Mouse (Mus musculus) hindbrain, embryonic 11.5 days (tissue): Measurements from ENCODE around the gene Aff3. TPM values are rescaled to one million over a fixed set of nuclear protein-coding genes. Genes with fewer than 3 reads are reported as not detected.

Experiments
- ATAC-seq: fragments of 200-750 bp; cut with Nextera tagmentation; 2 replicates; pipeline ENCODE4 v1.8.0; 2017; ENCODE audit warnings: mild to moderate bottlenecking, moderate TSS enrichment, moderate library complexity; ENCODE audit not compliant: low FRiP score
- DNase-seq: peaks from one replicate; pipeline ENCODE4 v3.0.0-alpha.2; 2015; ENCODE audit warnings: low spot score
- H3K27ac ChIP-seq: fragments of 300-500 bp; sonication (generic); 2 replicates; pipeline ENCODE4 v1.5.1; 2014; ENCODE audit warnings: mild to moderate bottlenecking, low read depth, low read length
- H3K27me3 ChIP-seq: fragments of 300-500 bp; sonication (generic); 2 replicates; pipeline ENCODE4 v1.6.1; 2014; ENCODE audit warnings: mild to moderate bottlenecking, low read length, moderate library complexity, mixed read lengths; ENCODE audit not compliant: control insufficient read depth, insufficient read depth
- H3K36me3 ChIP-seq: fragments of 300-500 bp; sonication (generic); 2 replicates; pipeline ENCODE4 v1.6.1; 2014; ENCODE audit warnings: mild to moderate bottlenecking, low read length, moderate library complexity, mixed read lengths; ENCODE audit not compliant: control insufficient read depth, insufficient read depth
- H3K4me1 ChIP-seq: fragments of 300-500 bp; sonication (generic); replicated peaks from 2 replicates; pipeline ENCODE4 v1.6.1; 2014; ENCODE audit warnings: low read length, mixed read lengths; ENCODE audit not compliant: control insufficient read depth, insufficient read depth
- H3K4me2 ChIP-seq: fragments of 300-500 bp; sonication (generic); replicated peaks from 2 replicates; pipeline ENCODE4 v1.6.1; 2014; ENCODE audit warnings: mild to moderate bottlenecking, low read depth, low read length
- H3K4me3 ChIP-seq: fragments of 300-500 bp; sonication (generic); 2 replicates; pipeline ENCODE4 v1.5.1; 2014; ENCODE audit warnings: low read depth, low read length
- H3K9ac ChIP-seq: fragments of 300-500 bp; sonication (generic); 2 replicates; pipeline ENCODE4 v1.6.1; 2014; ENCODE audit warnings: low read depth, low read length
- H3K9me3 ChIP-seq: fragments of 300-500 bp; sonication (generic); 2 replicates; pipeline ENCODE4 v1.6.1; 2016; ENCODE audit warnings: low read length; ENCODE audit not compliant: control insufficient read depth
- WGBS: fragments of 180-500 bp; shearing (Covaris S2); extraction: QIAGEN DNeasy Blood & Tissue Kit; methylation state at CpG from one replicate; pipeline ENCODE4 v1.1.7; 2014; 5-methylcytosine and 5-hydroxymethylcytosine counted together
- polyA plus RNA-seq: library from polyadenylated mRNA; unstranded; fragments of >200 nt; fragmentation: Nextera tagmentation; extraction: Ambion mirVana; gene quantifications from 2 replicates; pipeline ENCODE4 v1.2.1, GENCODE M21; 2014

Gene Aff3
- polyA plus RNA-seq, 1 experiment from 2014 or later = 19.7 TPM

DNA sequence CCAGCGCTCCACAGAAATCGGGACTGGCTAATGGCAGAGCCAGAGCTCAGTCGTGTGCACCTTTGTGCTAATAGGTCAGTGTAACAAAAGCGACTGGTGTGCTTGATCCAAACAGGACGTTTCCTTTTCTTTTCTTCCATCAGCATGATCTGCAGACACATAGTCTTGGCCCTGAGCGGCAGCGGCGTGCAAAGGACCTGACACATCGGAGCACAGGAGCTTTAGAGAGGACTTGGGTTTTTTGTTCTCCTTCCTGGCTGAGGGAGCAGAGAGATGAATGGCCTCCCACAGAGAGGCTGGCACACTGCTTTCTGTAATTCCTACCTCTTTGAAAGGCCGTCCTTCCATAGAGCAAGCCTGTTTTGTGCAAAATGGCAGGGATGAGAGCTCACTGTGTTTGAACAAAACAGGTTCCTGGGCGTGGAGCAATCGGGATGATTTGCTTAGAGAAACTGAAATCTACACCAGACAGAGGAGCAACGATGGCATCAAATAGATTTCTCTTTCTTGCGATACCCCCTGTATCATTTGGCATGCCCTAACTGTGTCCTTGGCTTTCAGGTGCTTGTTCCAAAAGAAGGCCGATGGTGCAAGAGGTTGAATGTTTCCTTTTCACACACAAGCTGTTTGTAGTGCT, 466.2 kb downstream of the Aff3 start:
- Histone ChIP-seq H3K4me2 (no peak overlapping the region; the same call in 1 of the 2 replicates), H3K9me3 (no peaks in the 10 kb centered on the region), H3K4me1 (peaks cover 6% of the 10 kb centered on the region; the same call in 1 of the 2 replicates), H3K27ac (0 out of 2 replicates have a peak overlapping the region, but pooled peaks have one; percentile 47), H3K36me3 (no peaks in the 10 kb centered on the region), H3K9ac (peak overlapping the region; percentile 47; the same call in 1 of the 2 replicates), H3K4me3 (no peak overlapping the region), H3K27me3 (no peaks in the 10 kb centered on the region)
- DNase-seq (peak; percentile 34), ATAC-seq (no peak)
- WGBS = 38% methylated on average over 15 of the region's 15 CpGs

DNA sequence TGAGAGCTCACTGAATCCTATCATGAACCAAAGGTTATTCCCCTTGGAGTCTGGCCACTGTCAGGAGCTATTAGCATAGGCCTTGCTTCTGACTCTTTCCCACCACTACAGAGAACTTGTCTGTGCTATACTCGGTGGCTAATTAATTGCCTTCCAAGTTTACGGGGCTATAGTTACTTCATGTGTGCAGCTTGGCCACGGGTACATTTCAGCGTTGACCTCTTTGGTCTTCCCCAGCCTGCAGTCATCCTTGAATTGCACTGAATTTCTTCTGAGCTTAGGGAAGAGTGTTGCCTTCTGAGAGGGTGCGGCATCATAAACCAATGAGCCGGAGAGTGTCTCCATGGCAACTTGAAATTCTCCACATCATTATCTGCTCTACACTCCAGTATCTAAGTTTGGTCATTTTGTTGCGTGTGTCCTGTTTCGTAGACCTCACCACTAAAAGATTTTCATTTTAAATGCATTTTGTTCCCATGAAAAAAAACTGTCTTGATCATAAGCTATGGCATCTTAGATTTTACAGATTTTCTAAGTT, 467.5 kb downstream of the Aff3 start:
- H3K4me1 ChIP-seq = peaks cover 6% of the 10 kb centered on the region; the same call in 1 of the 2 replicates
- WGBS = 74% methylated on average over 8 of the region's 8 CpGs
- H3K27me3 ChIP-seq = no peaks in the 10 kb centered on the region
- H3K4me2 ChIP-seq = no peak overlapping the region
- no peak for ATAC-seq
- H3K4me3 ChIP-seq = no peak overlapping the region
- no peak for DNase-seq
- H3K27ac ChIP-seq = no peak overlapping the region; the same call in 1 of the 2 replicates
- no peaks in the 10 kb centered on the region for H3K36me3 ChIP-seq
- no peak overlapping the region for H3K9ac ChIP-seq
- H3K9me3 ChIP-seq = no peaks in the 10 kb centered on the region

DNA sequence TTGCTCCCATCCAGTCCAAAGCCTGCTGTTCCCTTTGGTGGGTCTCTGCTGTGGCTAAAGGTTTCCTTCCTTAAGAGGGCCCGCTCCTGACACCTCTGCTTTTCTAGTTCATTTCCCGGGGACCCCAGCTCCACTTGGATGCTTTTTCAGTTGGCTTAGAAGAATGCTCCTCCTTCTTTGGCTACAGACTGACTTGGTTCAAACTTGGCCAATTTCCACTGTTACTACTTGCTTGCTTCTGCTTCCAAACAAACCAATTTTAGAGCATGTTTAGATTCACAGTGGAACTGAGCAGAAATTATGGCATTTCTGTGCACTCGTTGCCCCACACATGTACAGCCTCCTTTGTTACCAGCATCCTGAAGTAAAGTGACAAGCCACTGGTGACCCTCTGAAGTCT, 469.0 kb downstream of the Aff3 start:
- Histone ChIP-seq H3K27me3 (no peaks in the 10 kb centered on the region), H3K9ac (no peak overlapping the region), H3K4me3 (no peak overlapping the region), H3K9me3 (no peaks in the 10 kb centered on the region), H3K4me2 (no peak overlapping the region), H3K4me1 (peaks cover 6% of the 10 kb centered on the region; the same call in 1 of the 2 replicates), H3K36me3 (no peaks in the 10 kb centered on the region), H3K27ac (no peak overlapping the region)
- ATAC-seq = no peak
- 93% methylated on average over 3 of the region's 3 CpGs for WGBS
- no peak for DNase-seq

DNA sequence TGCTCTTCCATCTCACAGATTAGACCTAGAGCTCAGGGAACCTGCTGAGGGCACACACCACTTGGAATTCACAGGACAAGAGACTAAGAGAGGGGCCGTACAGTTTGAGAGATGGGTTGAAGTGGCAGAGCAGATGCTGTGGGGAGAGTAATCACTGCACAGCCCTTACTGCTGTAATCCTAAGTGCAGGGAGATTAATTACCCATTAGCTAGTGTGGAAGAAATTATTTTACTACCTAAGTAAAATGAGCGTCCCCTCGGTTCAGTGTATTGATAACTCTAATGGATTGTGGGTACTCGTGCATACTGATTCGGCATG, 478.6 kb downstream of the Aff3 start:
- Histone ChIP-seq H3K4me2 (no peak overlapping the region), H3K27me3 (no peaks in the 10 kb centered on the region), H3K36me3 (no peaks in the 10 kb centered on the region), H3K27ac (no peak overlapping the region), H3K9me3 (no peaks in the 10 kb centered on the region), H3K9ac (no peak overlapping the region), H3K4me1 (no peaks in the 10 kb centered on the region), H3K4me3 (no peak overlapping the region)
- no peak for ATAC-seq
- no peak for DNase-seq
- WGBS = 84% methylated on average over 5 of the region's 5 CpGs

DNA sequence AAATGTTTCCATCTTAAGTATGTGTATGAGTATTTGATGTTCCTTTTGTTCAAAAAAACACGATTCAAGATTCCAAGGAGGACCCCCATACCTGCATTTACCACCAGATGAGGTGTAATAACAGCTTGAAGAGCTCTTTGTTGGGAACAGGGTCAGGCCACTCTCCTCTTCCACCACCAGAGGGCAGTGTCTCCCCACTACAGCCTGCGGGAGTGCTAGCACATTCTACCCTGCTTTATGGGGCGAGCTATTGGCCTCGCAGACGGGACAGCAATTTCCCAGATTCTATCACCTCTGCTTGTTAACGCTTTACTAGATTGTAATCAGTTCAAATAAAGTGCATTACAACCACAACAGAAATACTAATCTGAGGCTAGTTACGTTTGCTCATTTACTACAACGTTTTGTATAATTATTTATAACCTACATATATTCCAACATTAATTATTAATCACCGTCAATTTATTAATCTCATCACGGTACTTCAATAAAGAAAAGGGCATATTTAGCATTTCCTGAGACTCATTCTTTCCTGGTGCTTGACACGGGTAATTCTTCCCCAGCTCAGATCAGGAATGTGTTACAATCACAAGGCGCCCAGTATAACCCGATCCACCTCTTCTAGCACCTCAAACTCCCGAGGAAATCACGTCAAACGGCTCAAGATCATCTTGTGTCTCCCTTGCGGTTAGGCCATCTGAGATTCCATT, 479.1 kb downstream of the Aff3 start:
- 60% methylated on average over 17 of the region's 17 CpGs for WGBS
- Histone ChIP-seq H3K9me3 (no peaks in the 10 kb centered on the region), H3K36me3 (no peaks in the 10 kb centered on the region), H3K4me2 (no peak overlapping the region), H3K4me3 (no peak overlapping the region), H3K27me3 (no peaks in the 10 kb centered on the region), H3K4me1 (no peaks in the 10 kb centered on the region), H3K27ac (no peak overlapping the region), H3K9ac (no peak overlapping the region)
- ATAC-seq = peak; percentile 49; the same call in 1 of the 2 replicates
- DNase-seq = peak; percentile 90

DNA sequence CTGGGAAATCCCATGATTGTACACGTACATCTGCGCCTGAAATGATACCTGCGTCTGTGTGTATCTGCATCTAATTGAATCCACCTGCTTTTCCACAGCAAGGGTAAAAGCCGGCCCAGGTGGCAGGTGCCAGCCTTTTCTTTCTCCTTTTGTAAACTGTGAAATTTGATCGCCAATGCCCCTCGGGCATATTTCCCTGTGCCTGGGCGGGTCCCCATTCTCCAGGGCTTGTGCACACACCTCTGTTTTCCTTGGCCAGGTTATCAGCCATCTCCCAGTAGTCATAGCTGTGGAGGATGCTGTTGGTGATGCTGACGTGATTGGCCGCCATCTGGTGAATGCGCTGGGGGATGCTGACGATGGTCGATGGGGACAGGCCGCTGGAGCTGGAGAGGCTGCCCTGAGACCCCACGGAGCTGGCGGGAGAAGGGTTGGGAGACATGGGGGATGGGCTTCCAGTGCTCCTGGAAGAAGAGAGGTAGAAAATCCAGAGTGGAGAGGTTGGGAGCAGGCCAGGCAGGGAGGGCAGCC, 483.7 kb downstream of the Aff3 start:
- no peak overlapping the region for H3K4me3 ChIP-seq
- no peaks in the 10 kb centered on the region for H3K9me3 ChIP-seq
- ATAC-seq (no peak), DNase-seq (no peak)
- H3K9ac ChIP-seq = no peak overlapping the region
- 84% methylated on average over 15 of the region's 15 CpGs for WGBS
- no peaks in the 10 kb centered on the region for H3K27me3 ChIP-seq
- H3K36me3 ChIP-seq = no peaks in the 10 kb centered on the region
- H3K4me1 ChIP-seq = no peaks in the 10 kb centered on the region
- H3K27ac ChIP-seq = no peak overlapping the region
- H3K4me2 ChIP-seq = no peak overlapping the region

DNA sequence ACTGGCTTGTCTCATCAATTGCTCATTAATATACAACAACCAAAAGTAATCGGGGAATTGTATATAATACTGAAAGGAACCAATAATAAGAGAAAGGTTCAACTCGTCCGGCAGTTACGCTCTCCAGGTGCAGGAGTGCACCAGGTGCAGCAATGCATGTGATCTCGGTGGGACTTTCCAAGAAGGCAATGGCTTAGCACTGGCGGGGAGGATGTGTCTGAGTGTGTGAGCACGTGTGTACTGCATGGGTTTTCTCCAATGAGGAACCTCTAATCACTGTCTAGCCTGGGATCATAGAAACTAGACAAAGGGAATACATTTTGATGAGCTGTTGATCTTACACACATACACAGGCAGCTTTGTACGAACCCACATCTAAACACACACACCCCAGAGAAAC, 485.8 kb downstream of the Aff3 start:
- no peaks in the 10 kb centered on the region for H3K4me1 ChIP-seq
- no peak for ATAC-seq
- 95% methylated on average over 8 of the region's 8 CpGs for WGBS
- H3K27me3 ChIP-seq = no peaks in the 10 kb centered on the region
- no peak overlapping the region for H3K9ac ChIP-seq
- no peak overlapping the region for H3K27ac ChIP-seq
- no peak for DNase-seq
- no peak overlapping the region for H3K4me3 ChIP-seq
- no peak overlapping the region for H3K4me2 ChIP-seq
- no peaks in the 10 kb centered on the region for H3K9me3 ChIP-seq
- no peaks in the 10 kb centered on the region for H3K36me3 ChIP-seq

DNA sequence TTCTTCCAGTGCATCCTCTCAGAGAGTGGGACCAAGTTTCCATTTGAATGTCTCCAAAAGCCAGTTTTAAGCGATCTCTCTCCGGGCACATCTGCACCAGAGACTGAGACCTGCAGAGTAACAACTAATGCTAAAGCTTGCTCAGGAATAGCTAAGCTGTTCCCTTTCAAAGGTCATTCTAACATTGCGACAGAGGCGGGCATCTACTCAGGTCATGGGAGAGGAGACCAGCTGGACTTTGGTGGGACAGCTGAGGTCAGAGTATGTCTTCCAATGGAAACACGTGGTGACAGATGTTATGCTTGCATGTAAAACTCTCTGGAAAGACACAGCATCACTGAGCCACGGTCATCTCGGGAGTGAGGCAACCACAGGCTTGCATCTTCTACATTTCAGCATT, 488.7 kb downstream of the Aff3 start:
- 90% methylated on average over 7 of the region's 7 CpGs for WGBS
- no peaks in the 10 kb centered on the region for H3K4me1 ChIP-seq
- H3K4me3 ChIP-seq = no peak overlapping the region
- H3K27me3 ChIP-seq = no peaks in the 10 kb centered on the region
- DNase-seq = no peak
- H3K9me3 ChIP-seq = no peaks in the 10 kb centered on the region
- ATAC-seq = no peak
- H3K9ac ChIP-seq = no peak overlapping the region
- H3K27ac ChIP-seq = no peak overlapping the region
- H3K36me3 ChIP-seq = no peaks in the 10 kb centered on the region
- no peak overlapping the region for H3K4me2 ChIP-seq
